Mouse (Mus musculus): Measurements from ENCODE around the gene Gm5901. TPM values are rescaled to one million over a fixed set of nuclear protein-coding genes. Genes with fewer than 3 reads are reported as not detected.
"Not testable (repeated sequence)": the region's sequence is repeated elsewhere in the genome, so short reads cannot be mapped to it uniquely, and the experiment has no call there.

Gene Gm5901
- polyA plus RNA-seq, 1 experiment from 2014 or later: not detected

- ATAC-seq (ENCODE audit: low FRiP score, low TSS enrichment): no peak
- Histone ChIP-seq H3K4me1 (ENCODE audit: control insufficient read depth, insufficient read depth, low read length) (peaks cover 9% of the 10 kb centered on the region; the same call in 1 of the 2 replicates), H3K27ac (ENCODE audit: low read depth, low read length) (no peak overlapping the region), H3K9ac (ENCODE audit: low read depth, low read length) (no peak overlapping the region), H3K36me3 (ENCODE audit: control insufficient read depth, insufficient read depth, low read length) (peaks cover 11% of the 10 kb centered on the region; the same call in 1 of the 2 replicates), H3K27me3 (ENCODE audit: control insufficient read depth, insufficient read depth, low read length) (no peaks in the 10 kb centered on the region), H3K9me3 (ENCODE audit: control insufficient read depth, low read length) (no peaks in the 10 kb centered on the region), H3K4me3 (ENCODE audit: low read length) (no peak overlapping the region), H3K4me2 (replicated peaks; ENCODE audit: low read depth, low read length) (no peak overlapping the region)
Measured at GRCm38 (mm10) chr7:105395131-105395820, 20.4 kb downstream of the Gm5901 start.

DNA sequence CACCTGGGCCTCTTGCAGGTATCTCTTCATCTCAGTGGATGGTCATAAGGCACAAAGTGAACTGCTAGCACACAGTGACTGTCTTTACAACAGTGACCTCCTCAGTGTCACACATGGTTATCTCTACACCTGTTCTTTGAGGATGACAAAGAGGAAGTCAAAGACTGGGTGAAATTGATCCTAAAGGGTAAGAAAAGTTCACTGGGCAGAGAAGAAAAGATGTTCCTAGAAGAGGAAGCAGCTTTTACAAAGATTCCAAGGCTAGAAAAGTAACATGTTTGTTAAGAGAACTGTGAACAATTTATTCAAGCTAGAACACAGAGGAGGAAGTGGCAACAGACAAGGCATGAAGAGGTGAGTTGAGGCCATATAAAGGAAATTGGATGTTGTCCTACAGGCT lies 21.3 kb downstream of the Gm5901 start:
- Histone ChIP-seq H3K27me3 (ENCODE audit: control insufficient read depth, insufficient read depth, low read length) (no peaks in the 10 kb centered on the region), H3K4me1 (ENCODE audit: control insufficient read depth, insufficient read depth, low read length) (peaks cover 9% of the 10 kb centered on the region; the same call in 1 of the 2 replicates), H3K4me2 (replicated peaks; ENCODE audit: low read depth, low read length) (no peak overlapping the region), H3K9me3 (ENCODE audit: control insufficient read depth, low read length) (no peaks in the 10 kb centered on the region), H3K36me3 (ENCODE audit: control insufficient read depth, insufficient read depth, low read length) (peaks cover 6% of the 10 kb centered on the region; the same call in 1 of the 2 replicates), H3K27ac (ENCODE audit: low read depth, low read length) (no peak overlapping the region), H3K4me3 (ENCODE audit: low read length) (no peak overlapping the region), H3K9ac (ENCODE audit: low read depth, low read length) (no peak overlapping the region)
- no peak for ATAC-seq (ENCODE audit: low FRiP score, low TSS enrichment)

- Histone ChIP-seq H3K9me3 (ENCODE audit: control insufficient read depth, low read length) (no peaks in the 10 kb centered on the region), H3K4me1 (ENCODE audit: control insufficient read depth, insufficient read depth, low read length) (peaks cover 9% of the 10 kb centered on the region; the same call in 1 of the 2 replicates), H3K36me3 (ENCODE audit: control insufficient read depth, insufficient read depth, low read length) (peaks cover 4% of the 10 kb centered on the region; the same call in 1 of the 2 replicates), H3K27ac (ENCODE audit: low read depth, low read length) (peak overlapping the region; percentile 66; the same call in 1 of the 2 replicates), H3K4me3 (ENCODE audit: low read length) (peak overlapping the region; percentile 76), H3K4me2 (replicated peaks; ENCODE audit: low read depth, low read length) (peak overlapping the region; percentile 73), H3K9ac (ENCODE audit: low read depth, low read length) (peak overlapping the region; percentile 79), H3K27me3 (ENCODE audit: control insufficient read depth, insufficient read depth, low read length) (no peaks in the 10 kb centered on the region)
- WGBS: under 1% methylated on average over 25 of the region's 25 CpGs
- ATAC-seq (ENCODE audit: low FRiP score, low TSS enrichment): peak; percentile 62
Measured at GRCm38 (mm10) chr7:105399058-105399934, 24.5 kb downstream of the Gm5901 start.

DNA sequence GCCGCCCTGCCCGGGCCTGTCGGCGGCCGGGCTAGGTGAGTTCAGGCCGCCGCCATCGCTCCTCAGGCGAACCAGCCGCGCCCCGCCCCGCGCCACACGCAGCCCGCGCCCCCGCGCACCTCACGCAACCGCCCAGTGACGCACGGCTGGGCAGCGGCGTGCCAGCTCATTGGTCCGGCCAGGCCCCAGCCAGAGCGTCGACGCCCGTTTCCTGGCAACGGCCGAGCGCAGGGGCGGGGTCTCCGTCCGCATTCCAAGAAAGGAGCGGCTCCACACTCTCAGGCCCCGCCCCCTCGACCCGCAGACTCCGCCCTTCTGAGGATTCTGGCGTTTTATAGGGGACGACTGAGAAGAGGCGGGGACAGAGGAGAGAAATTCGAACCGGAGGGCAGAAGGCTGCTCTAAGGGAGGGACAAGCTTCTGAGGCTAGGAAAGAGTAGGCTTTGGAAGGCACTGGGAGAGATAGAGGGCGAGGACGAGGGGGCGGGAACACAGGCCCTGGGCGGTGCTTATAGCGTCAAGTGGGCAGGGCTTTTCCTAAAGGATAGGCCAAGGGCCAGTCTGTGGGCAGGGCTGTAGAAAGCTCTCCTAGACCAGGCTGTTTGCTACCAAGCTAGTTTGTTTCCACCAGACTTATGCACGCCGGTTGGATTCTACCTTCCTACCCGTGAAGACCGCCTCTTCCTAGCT lies 25.2 kb downstream of the Gm5901 start, which contains the start of gene Fam160a2:
TSS of gene Fam160a2 (minus strand) at position 120 of the 690 bp plus-strand sequence.
- Histone ChIP-seq H3K36me3 (ENCODE audit: control insufficient read depth, insufficient read depth, low read length) (no peaks in the 10 kb centered on the region; the same call in 1 of the 2 replicates), H3K9me3 (ENCODE audit: control insufficient read depth, low read length) (no peaks in the 10 kb centered on the region), H3K4me2 (replicated peaks; ENCODE audit: low read depth, low read length) (peak within 1 kb of the TSS; percentile 73), H3K27me3 (ENCODE audit: control insufficient read depth, insufficient read depth, low read length) (no peaks in the 10 kb centered on the region), H3K4me3 (ENCODE audit: low read length) (peak within 1 kb of the TSS; percentile 76), H3K4me1 (ENCODE audit: control insufficient read depth, insufficient read depth, low read length) (peaks cover 9% of the 10 kb centered on the region; the same call in 1 of the 2 replicates), H3K27ac (ENCODE audit: low read depth, low read length) (peak within 1 kb of the TSS; percentile 76), H3K9ac (ENCODE audit: low read depth, low read length) (peak within 1 kb of the TSS; percentile 79)
- ATAC-seq (ENCODE audit: low FRiP score, low TSS enrichment): peak; percentile 99
- under 1% methylated on average over 48 of the region's 55 CpGs for WGBS

DNA sequence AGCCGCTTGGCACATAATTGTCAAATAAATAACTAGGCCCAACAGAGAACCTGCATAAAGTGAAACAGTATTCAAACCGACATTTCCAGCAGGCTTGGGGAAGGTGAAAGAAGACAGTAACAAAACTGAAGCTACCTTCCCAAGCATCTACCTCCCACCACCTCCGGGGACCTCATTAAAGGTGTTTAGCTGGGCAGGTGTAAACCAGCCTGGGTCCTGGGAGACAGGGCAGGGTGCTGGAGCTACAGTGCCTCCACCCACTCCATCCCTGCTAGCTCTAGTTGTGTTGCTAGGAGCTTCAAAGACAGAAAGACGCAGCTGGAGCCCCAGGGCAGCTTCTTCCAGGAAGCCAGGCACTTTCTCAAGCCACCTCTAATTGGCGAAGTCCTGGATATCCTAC lies 29.4 kb downstream of the Gm5901 start, which contains the start of gene Cnga4:
TSS of gene Cnga4 (plus strand) at position 301 of the 400 bp plus-strand sequence.
- Histone ChIP-seq H3K4me3 (ENCODE audit: low read length) (no peak within 1 kb of the TSS), H3K9me3 (ENCODE audit: control insufficient read depth, low read length) (no peaks in the 10 kb centered on the region), H3K27ac (ENCODE audit: low read depth, low read length) (no peak within 1 kb of the TSS), H3K9ac (ENCODE audit: low read depth, low read length) (no peak within 1 kb of the TSS), H3K4me1 (ENCODE audit: control insufficient read depth, insufficient read depth, low read length) (no peaks in the 10 kb centered on the region), H3K27me3 (ENCODE audit: control insufficient read depth, insufficient read depth, low read length) (no peaks in the 10 kb centered on the region), H3K36me3 (ENCODE audit: control insufficient read depth, insufficient read depth, low read length) (no peaks in the 10 kb centered on the region), H3K4me2 (replicated peaks; ENCODE audit: low read depth, low read length) (no peak within 1 kb of the TSS)
- 66% methylated on average over 5 of the region's 5 CpGs for WGBS
- ATAC-seq (ENCODE audit: low FRiP score, low TSS enrichment): no peak

GRCm38 (mm10) chr7:105406322-105406721 lies 31.5 kb downstream of the Gm5901 start:
- 84% methylated on average over 1 of the region's 1 CpGs for WGBS
- no peaks in the 10 kb centered on the region for H3K27me3 ChIP-seq (ENCODE audit: control insufficient read depth, insufficient read depth, low read length)
- ATAC-seq (ENCODE audit: low FRiP score, low TSS enrichment): no peak
- no peaks in the 10 kb centered on the region for H3K9me3 ChIP-seq (ENCODE audit: control insufficient read depth, low read length)
- H3K9ac ChIP-seq (ENCODE audit: low read depth, low read length): no peak overlapping the region
- H3K4me3 ChIP-seq (ENCODE audit: low read length): no peak overlapping the region
- H3K4me2 ChIP-seq (replicated peaks; ENCODE audit: low read depth, low read length): no peak overlapping the region
- H3K36me3 ChIP-seq (ENCODE audit: control insufficient read depth, insufficient read depth, low read length): no peaks in the 10 kb centered on the region
- H3K4me1 ChIP-seq (ENCODE audit: control insufficient read depth, insufficient read depth, low read length): no peaks in the 10 kb centered on the region
- H3K27ac ChIP-seq (ENCODE audit: low read depth, low read length): no peak overlapping the region

DNA sequence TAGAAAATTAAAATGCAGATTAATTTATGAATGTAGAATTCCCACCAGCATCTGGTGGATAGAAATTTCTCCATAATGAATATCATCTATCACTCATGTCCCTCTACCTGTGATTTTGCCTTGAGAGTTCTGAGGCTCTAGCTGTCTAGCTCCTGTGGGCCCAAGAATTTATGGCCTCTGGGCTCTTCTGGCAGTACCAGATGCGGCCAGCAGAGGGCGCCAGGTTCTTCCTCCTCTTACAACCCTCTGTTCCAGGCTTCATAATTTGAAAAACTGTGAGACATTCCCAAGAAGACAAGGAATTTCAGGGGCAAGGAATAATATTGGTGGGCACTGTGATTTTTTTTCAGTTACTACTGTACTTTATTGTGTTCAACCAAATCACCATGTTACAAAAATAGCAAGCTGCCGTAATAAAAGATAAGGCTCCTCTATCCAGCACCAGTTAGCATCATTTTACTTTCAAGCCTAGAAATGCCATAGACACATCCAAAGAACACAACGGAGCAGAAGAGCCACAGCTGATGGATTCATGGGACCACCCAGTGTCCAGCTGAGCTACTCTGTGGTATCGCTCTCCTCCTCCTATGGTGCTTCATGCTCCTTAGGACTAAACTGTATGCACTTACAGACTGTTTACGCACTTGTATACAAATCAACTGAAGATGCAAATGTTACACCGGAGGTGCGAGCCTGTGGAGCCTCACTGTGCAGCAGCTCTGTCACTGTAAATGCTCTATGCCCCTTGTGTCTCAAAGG lies 37.2 kb downstream of the Gm5901 start:
- H3K27me3 ChIP-seq (ENCODE audit: control insufficient read depth, insufficient read depth, low read length); H3K27ac ChIP-seq (ENCODE audit: low read depth, low read length); H3K4me1 ChIP-seq (ENCODE audit: control insufficient read depth, insufficient read depth, low read length); H3K4me3 ChIP-seq (ENCODE audit: low read length); H3K36me3 ChIP-seq (ENCODE audit: control insufficient read depth, insufficient read depth, low read length); H3K9me3 ChIP-seq (ENCODE audit: control insufficient read depth, low read length); H3K4me2 ChIP-seq (replicated peaks; ENCODE audit: low read depth, low read length); H3K9ac ChIP-seq (ENCODE audit: low read depth, low read length): not testable (repeated sequence)
- WGBS: 59% methylated on average over 8 of the region's 8 CpGs
- ATAC-seq (ENCODE audit: low FRiP score, low TSS enrichment): peak; percentile 73

DNA sequence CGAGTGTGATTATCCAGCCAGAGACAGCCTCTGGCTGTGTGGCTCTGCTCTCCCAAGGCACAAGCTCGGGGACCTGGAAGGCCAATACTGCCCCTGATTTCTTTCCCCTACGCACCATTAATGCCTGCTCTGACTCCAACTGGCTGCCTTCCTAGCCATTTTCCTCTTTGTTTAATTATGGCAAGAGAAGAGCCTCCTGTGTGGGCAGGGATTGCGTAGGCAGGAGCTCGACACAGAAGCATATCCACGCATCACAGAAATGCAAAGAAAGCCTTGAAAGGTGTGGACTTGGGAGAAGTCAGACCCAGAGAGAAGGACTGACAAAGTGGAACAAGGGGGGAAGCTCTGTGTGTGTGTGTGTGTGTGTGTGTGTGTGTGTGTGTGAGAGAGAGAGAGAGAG lies 39.5 kb downstream of the Gm5901 start:
- H3K9me3 ChIP-seq (ENCODE audit: control insufficient read depth, low read length): no peaks in the 10 kb centered on the region
- H3K9ac ChIP-seq (ENCODE audit: low read depth, low read length): no peak overlapping the region
- H3K36me3 ChIP-seq (ENCODE audit: control insufficient read depth, insufficient read depth, low read length): no peaks in the 10 kb centered on the region
- H3K27ac ChIP-seq (ENCODE audit: low read depth, low read length): no peak overlapping the region
- no peak overlapping the region for H3K4me3 ChIP-seq (ENCODE audit: low read length)
- no peak overlapping the region for H3K4me2 ChIP-seq (replicated peaks; ENCODE audit: low read depth, low read length)
- WGBS: 59% methylated on average over 6 of the region's 6 CpGs
- no peaks in the 10 kb centered on the region for H3K4me1 ChIP-seq (ENCODE audit: control insufficient read depth, insufficient read depth, low read length)
- no peaks in the 10 kb centered on the region for H3K27me3 ChIP-seq (ENCODE audit: control insufficient read depth, insufficient read depth, low read length)
- ATAC-seq (ENCODE audit: low FRiP score, low TSS enrichment): no peak
